Mouse (Mus musculus): ENCODE data around the gene Oaz1.
"Not testable (repeated sequence)": the region's sequence is repeated elsewhere in the genome, so short reads cannot be mapped to it uniquely, and the experiment has no call there.

Oaz1 gene

GRCm38 (mm10) chr10:80822528-80822927, 3.9 kb upstream of the Oaz1 start:
- no peak for DNase-seq (ENCODE audit: low spot score)

GRCm38 (mm10) chr10:80823316-80823715, 3.1 kb upstream of the Oaz1 start:
- no peak for DNase-seq (ENCODE audit: low spot score)

- DNase-seq (ENCODE audit: low spot score) = no peak
These were observed 2.4 kb upstream of the Oaz1 start for GRCm38 (mm10) chr10:80823847-80824643.

- no peak for DNase-seq (ENCODE audit: low spot score)
These were observed 1.6 kb upstream of the Oaz1 start for GRCm38 (mm10) chr10:80824827-80825226.

- no peak for DNase-seq (ENCODE audit: low spot score)
These were observed 810 bp downstream of the Oaz1 start for GRCm38 (mm10) chr10:80827063-80827869.

- no peak for DNase-seq (ENCODE audit: low spot score)
These were observed 1.5 kb downstream of the Oaz1 start for GRCm38 (mm10) chr10:80827870-80828420.

- DNase-seq (ENCODE audit: low spot score) = not testable (repeated sequence)
These were observed 2.1 kb downstream of the Oaz1 start for GRCm38 (mm10) chr10:80828587-80828986.

GRCm38 (mm10) chr10:80829359-80830278, 3.2 kb downstream of the Oaz1 start:
- no peak for DNase-seq (ENCODE audit: low spot score)

- DNase-seq (ENCODE audit: low spot score) = peak; percentile 95
These were observed 4.7 kb downstream of the Oaz1 start for GRCm38 (mm10) chr10:80831136-80831535.

- DNase-seq (ENCODE audit: low spot score) = no peak
These were observed 6.4 kb downstream of the Oaz1 start for GRCm38 (mm10) chr10:80832818-80833217.

GRCm38 (mm10) chr10:80835617-80836016, 9.2 kb downstream of the Oaz1 start:
- DNase-seq (ENCODE audit: low spot score) = no peak

GRCm38 (mm10) chr10:80836949-80837379, 10.5 kb downstream of the Oaz1 start:
- DNase-seq (ENCODE audit: low spot score) = no peak

- DNase-seq (ENCODE audit: low spot score) = no peak
These were observed 11.4 kb downstream of the Oaz1 start for GRCm38 (mm10) chr10:80837827-80838226.

GRCm38 (mm10) chr10:80838346-80838912, 12.0 kb downstream of the Oaz1 start:
- no peak for DNase-seq (ENCODE audit: low spot score)

- DNase-seq (ENCODE audit: low spot score) = no peak
These were observed 13.4 kb downstream of the Oaz1 start for GRCm38 (mm10) chr10:80839848-80840247.

GRCm38 (mm10) chr10:80841685-80842084, 15.2 kb downstream of the Oaz1 start:
- no peak for DNase-seq (ENCODE audit: low spot score)

GRCm38 (mm10) chr10:80842334-80842733, 15.9 kb downstream of the Oaz1 start:
- DNase-seq (ENCODE audit: low spot score) = no peak

- no peak for DNase-seq (ENCODE audit: low spot score)
These were observed 16.9 kb downstream of the Oaz1 start for GRCm38 (mm10) chr10:80843087-80843930.

- peak; percentile 48 for DNase-seq (ENCODE audit: low spot score)
These were observed 17.6 kb downstream of the Oaz1 start, which contains the start of gene Lingo3 for GRCm38 (mm10) chr10:80843931-80844547. TSS of gene Lingo3 (minus strand) at chr10:80844039.
